Mouse (Mus musculus): ENCODE results near the gene Mogs.

GRCm38 (mm10) chr6:83137576-83137950 lies 22.3 kb downstream of the Mogs start:
- TF ChIP-seq CTCF (IDR thresholded peaks at IDR 0.05; ENCODE audit: extremely low read depth, insufficient read length, insufficient replicate concordance, low read depth, low read length) = peak; percentile 9; the same call in 1 of the 2 replicates
- peak; percentile 45 for TF ChIP-seq POLR2A (IDR thresholded peaks at IDR 0.05; ENCODE audit: low read depth, low read length)
